14 mouse cellular contexts compared by ENCODE assay signal in genomic region chr7:89308238-89308637, GRCm38 (mm10).
A peak's percentile ranks its signal among the peaks of the same experiment; 100 is the strongest.
DNase-seq lines count a peak whose midpoint lies in the region; ATAC-seq and TF ChIP-seq lines count a peak whose summit lies in the region.
"Had no signal": no experiment of that assay in that cellular context is flagged by ENCODE, and none has a peak within 500 bp of the region (broad histone marks: within the 10 kb centered on the region; RNA-seq: fewer than 3 reads in every experiment).

No protein-coding gene starts in this region.

- no peak overlapping the region for H3K27ac ChIP-seq in embryonic facial prominence, embryonic 14.5 days (replicated peaks; ENCODE audit: low read depth, low read length)
- no peak overlapping the region for H3K27ac ChIP-seq in forebrain, postnatal 0 days (ENCODE audit: low read depth, low read length)
- H3K27ac ChIP-seq: liver, embryonic 13.5 days had no signal

- H3K36me3 ChIP-seq in E14TG2a.4 (ENCODE audit: insufficient read depth, low read length) = peaks cover 17% of the 10 kb centered on the region
- peaks cover 13% of the 10 kb centered on the region for H3K36me3 ChIP-seq in embryonic facial prominence, embryonic 14.5 days (ENCODE audit: control insufficient read depth, insufficient read depth, low read length)
- no peaks in the 10 kb centered on the region for H3K36me3 ChIP-seq in forebrain, postnatal 0 days (ENCODE audit: insufficient read depth)

- TF ChIP-seq CTCF in E14TG2a.4 (conservative IDR thresholded peaks at IDR 0.05; ENCODE audit: low read length) = no peak
- TF ChIP-seq CTCF in forebrain, postnatal 0 days (IDR thresholded peaks at IDR 0.05; ENCODE audit: low read depth) = no peak

- H3K4me2 ChIP-seq in embryonic facial prominence, embryonic 14.5 days (ENCODE audit: low read depth, low read length) = no peak overlapping the region
- no peak overlapping the region for H3K4me2 ChIP-seq in forebrain, postnatal 0 days (ENCODE audit: low read depth)
- H3K4me2 ChIP-seq: liver, embryonic 13.5 days; midbrain, embryonic 11.5 days had no signal

- WGBS in embryonic facial prominence, embryonic 14.5 days = 74% methylated on average over 11 of the region's 11 CpGs
- WGBS in forebrain, postnatal 0 days = 94% methylated on average over 11 of the region's 11 CpGs

- H3K9ac ChIP-seq in embryonic facial prominence, embryonic 14.5 days (ENCODE audit: low read depth, low read length) = no peak overlapping the region
- H3K9ac ChIP-seq in forebrain, postnatal 0 days = no peak overlapping the region
- H3K9ac ChIP-seq: liver, embryonic 13.5 days had no signal

- 0 out of 2 replicates have a peak overlapping the region, but pooled peaks have one; percentile 7 for H3K4me3 ChIP-seq in E14TG2a.4 (replicated peaks; ENCODE audit: low read length)
- H3K4me3 ChIP-seq in embryonic facial prominence, embryonic 14.5 days (ENCODE audit: low read depth, low read length) = no peak overlapping the region
- no peak overlapping the region for H3K4me3 ChIP-seq in forebrain, postnatal 0 days (ENCODE audit: low read depth, low read length)
- H3K4me3 ChIP-seq: liver, embryonic 13.5 days; myocyte had no signal

- peaks cover 32% of the 10 kb centered on the region for H3K4me1 ChIP-seq in E14TG2a.4 (replicated peaks; ENCODE audit: low read depth, low read length)
- H3K4me1 ChIP-seq in embryonic facial prominence, embryonic 14.5 days (ENCODE audit: control insufficient read depth, insufficient read depth, low read length) = no peaks in the 10 kb centered on the region
- H3K4me1 ChIP-seq in forebrain, postnatal 0 days (ENCODE audit: insufficient read depth) = no peaks in the 10 kb centered on the region

- no peaks in the 10 kb centered on the region for H3K27me3 ChIP-seq in E14TG2a.4 (ENCODE audit: insufficient read depth, low read length)
- no peaks in the 10 kb centered on the region for H3K27me3 ChIP-seq in embryonic facial prominence, embryonic 14.5 days (replicated peaks; ENCODE audit: control insufficient read depth, insufficient read depth, low read length)
- H3K27me3 ChIP-seq in forebrain, postnatal 0 days (ENCODE audit: insufficient read depth, low read length) = no peaks in the 10 kb centered on the region
- H3K27me3 ChIP-seq: liver, embryonic 13.5 days had no signal

- H3K9me3 ChIP-seq in E14TG2a.4 (ENCODE audit: low read length) = no peaks in the 10 kb centered on the region
- H3K9me3 ChIP-seq in embryonic facial prominence, embryonic 14.5 days (ENCODE audit: control insufficient read depth, low read length) = peaks cover 8% of the 10 kb centered on the region
- no peaks in the 10 kb centered on the region for H3K9me3 ChIP-seq in forebrain, postnatal 0 days (ENCODE audit: low read length)
- H3K9me3 ChIP-seq: liver, embryonic 13.5 days had no signal

- peak; percentile 37; the same call in 1 of the 2 replicates for ATAC-seq in embryonic facial prominence, embryonic 14.5 days (ENCODE audit: low read depth)
- ATAC-seq in megakaryocyte progenitor cell, adult 5-6 weeks (replicated peaks; ENCODE audit: poor library complexity) = peak; percentile 88
- no peak for ATAC-seq in forebrain, postnatal 0 days

- DNase-seq in CD4-positive helper T cell, adult 2 months (ENCODE audit: low read depth, low spot score) = peak; percentile 69
- no peak for DNase-seq in embryonic facial prominence, embryonic 14.5 days (ENCODE audit: low spot score)
- DNase-seq in forebrain, postnatal 0 days = no peak
- DNase-seq in embryo, embryonic 10.5 days (ENCODE audit: low spot score) = no peak
- no peak for DNase-seq in right cerebral cortex, postnatal 14 days
- DNase-seq: cerebellum, adult 9-10 months; gastrocnemius, postnatal 36 days; kidney, postnatal 4 days; left cerebral cortex, postnatal 4 days; liver, embryonic 13.5 days had no signal
